Mouse (Mus musculus): ENCODE results near the gene Mrpl19.

DNA sequence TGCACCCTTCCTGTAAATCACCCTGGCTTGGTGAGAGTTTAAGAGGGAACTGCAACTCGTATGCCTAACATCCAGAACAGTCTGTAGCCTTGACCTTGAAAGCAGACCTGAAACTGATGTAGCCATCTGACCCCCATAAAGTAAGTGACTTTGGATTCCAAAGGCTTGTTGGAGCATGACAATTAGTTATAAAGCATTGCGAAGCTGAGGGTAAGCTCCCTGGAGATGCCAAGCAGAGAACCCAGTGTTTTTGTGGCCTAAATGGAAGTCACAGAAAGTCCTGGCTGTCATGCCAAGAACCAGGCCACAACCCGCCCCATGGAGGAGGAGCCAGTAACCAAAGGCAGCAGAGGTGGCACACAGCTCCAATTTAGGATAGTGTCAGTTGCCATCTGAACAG, 21.8 kb upstream of the Mrpl19 start:
- TF ChIP-seq CTCF (IDR thresholded peaks at IDR 0.05; ENCODE audit: low read depth, low read length) (no peak), GATA2 (IDR thresholded peaks at IDR 0.05; ENCODE audit: borderline replicate concordance, low read depth, low read length) (no peak), POLR2AphosphoS5 (IDR thresholded peaks at IDR 0.05; ENCODE audit: insufficient replicate concordance, low read depth, low read length) (no peak), GATA1 (IDR thresholded peaks at IDR 0.05; ENCODE audit: borderline replicate concordance, low read length) (no peak)
